17 mouse cellular contexts compared by ENCODE assay signal in the genomic region with DNA sequence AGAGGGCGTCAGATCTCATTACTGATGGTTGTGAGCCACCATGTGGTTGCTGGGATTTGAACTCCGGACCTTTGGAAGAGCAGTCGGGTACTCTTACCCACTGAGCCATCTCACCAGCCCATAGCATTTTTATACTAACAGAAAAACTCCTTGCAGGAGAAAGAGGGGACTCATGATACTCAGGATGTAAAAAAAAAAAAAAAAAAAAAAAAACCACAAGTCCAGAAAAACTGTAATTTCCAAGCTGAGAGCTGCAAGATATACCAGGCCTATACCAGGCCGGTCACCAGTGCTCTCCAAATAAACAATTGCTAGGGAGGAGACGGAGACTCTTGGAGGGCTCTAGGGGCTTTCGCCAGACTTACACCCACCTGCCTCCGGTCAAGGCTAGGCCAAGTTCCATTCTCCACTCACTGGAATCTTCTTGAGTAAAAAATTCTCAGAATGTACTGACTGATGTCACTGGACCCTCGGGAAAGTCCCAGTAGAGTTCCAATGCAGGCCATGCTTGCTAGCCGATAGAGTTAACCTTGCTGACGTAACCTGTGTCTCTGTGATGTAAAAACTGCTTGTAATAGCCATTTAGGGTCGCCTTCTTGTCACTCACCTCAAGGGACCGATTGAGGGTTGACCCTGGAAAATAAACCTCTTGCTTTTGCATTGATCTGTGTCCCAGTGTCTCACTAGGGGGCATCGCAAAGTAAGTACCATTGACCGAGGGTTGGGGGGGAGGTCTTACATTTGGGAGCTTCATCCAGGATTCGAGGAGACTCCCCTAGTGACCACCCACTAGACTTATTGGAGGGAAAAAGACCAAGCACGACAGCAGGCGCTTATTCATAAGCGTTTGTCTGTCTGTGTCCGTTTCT. TPM values are rescaled to one million over a fixed set of nuclear protein-coding genes. Genes with fewer than 3 reads are reported as not detected.
A peak's percentile ranks its signal among the peaks of the same experiment; 100 is the strongest.
DNase-seq lines count a peak whose midpoint lies in the region; ATAC-seq and TF ChIP-seq lines count a peak whose summit lies in the region.
"Had no signal": no experiment of that assay in that cellular context is flagged by ENCODE, and none has a peak within 500 bp of the region (broad histone marks: within the 10 kb centered on the region; RNA-seq: fewer than 3 reads in every experiment).

No protein-coding gene starts in this region.

- no peak overlapping the region for H3K27ac ChIP-seq in gastrocnemius, adult 2 months
- H3K27ac ChIP-seq: heart, embryonic 13.5 days; hindbrain, embryonic 10.5 days had no signal

- ATAC-seq in granulocyte monocyte progenitor cell, adult 5-6 weeks (replicated peaks; ENCODE audit: poor library complexity, severe bottlenecking): peak; percentile 13
- peak; percentile 22 for ATAC-seq in megakaryocyte, adult 5-6 weeks (ENCODE audit: poor library complexity, severe bottlenecking)
- ATAC-seq: forebrain, embryonic 16.5 days; intestine, postnatal 0 days had no signal

- intact Hi-C loops in gastrocnemius, adult 2 months (cut with DNase I): no loop called here

- DNase-seq in gastrocnemius, adult 2 months: no peak
- no peak for DNase-seq in gastrocnemius, postnatal 25 days
- peak; percentile 83 for DNase-seq in ES-CJ7 (ENCODE audit: low read depth, low spot score)
- DNase-seq in urinary bladder, postnatal 36 days (ENCODE audit: low spot score in 2 of 2): no peak
- no peak for DNase-seq in kidney, postnatal 4 days
- no peak for DNase-seq in frontal cortex, postnatal 36 days (ENCODE audit: low spot score in 2 of 2)
- DNase-seq: cerebellum, adult 18-20 months; gastrocnemius, postnatal 36 days; kidney, postnatal 14 days; lung, embryonic 14.5 days; right cerebral cortex, postnatal 25 days had no signal

- peak overlapping the region; percentile 29 for H3K4me3 ChIP-seq in gastrocnemius, adult 2 months
- H3K4me3 ChIP-seq: heart, embryonic 13.5 days; hindbrain, embryonic 10.5 days had no signal

- TF ChIP-seq CTCF in gastrocnemius, adult 2 months (IDR thresholded peaks at IDR 0.05): no peak

RNA-seq across cellular contexts. Expression of gene Bclaf3, which starts 16.4 kb away (rescaled TPM):
- total RNA-seq in gastrocnemius, adult 2 months (2021): 1 to 10 TPM; 2.2 to 2.7 TPM
- total RNA-seq in gastrocnemius, postnatal 25 days (2021): 1 to 10 TPM; 1.7 to 1.8 TPM
- 17.8 and 27.0 TPM in 2 replicates for total RNA-seq in granulocyte monocyte progenitor cell, adult 5-6 weeks (2014; fragmentation: Nextera tagmentation)
- 41.9 and 45.5 TPM in 2 replicates for total RNA-seq in granulocyte monocyte progenitor cell, adult 5-6 weeks (2017)
- 21.5 and 22.6 TPM in 2 replicates for total RNA-seq in megakaryocyte, adult 5-6 weeks (2015)
- total RNA-seq in megakaryocyte, adult 5-6 weeks (2017): 17.1 and 22.5 TPM in 2 replicates

Comparison
In these comparisons a context has a peak if more than half of its experiments do, and no peak if none do; other contexts are left out.
1. RNA of gene Bclaf3, which starts 16.4 kb away (total RNA-seq): 17.8 to 45.5 TPM in granulocyte monocyte progenitor cell, adult 5-6 weeks and 17.1 to 22.6 TPM in megakaryocyte, adult 5-6 weeks; 2.2 to 2.7 TPM in gastrocnemius, adult 2 months and 1.7 to 1.8 TPM in gastrocnemius, postnatal 25 days; every median in the first group is over 4 times any median in the second.